Mouse (Mus musculus) retina, postnatal 7 days (tissue): Measurements from ENCODE around the gene Tomm7.
A peak's percentile ranks its signal among the peaks of the same experiment; 100 is the strongest.
"Not testable (repeated sequence)": the region's sequence is repeated elsewhere in the genome, so short reads cannot be mapped to it uniquely, and the experiment has no call there.

Experiments
- DNase-seq: peaks from one replicate; pipeline ENCODE4 v3.0.0-alpha.2; 2012; ENCODE audit warnings: low read depth, low spot score

Gene Tomm7

GRCm38 (mm10) chr5:23852916-23853315 is 9.0 kb upstream of the Tomm7 start:
- DNase-seq, result not testable (repeated sequence)

- not testable (repeated sequence) for DNase-seq
Measured at GRCm38 (mm10) chr5:23851160-23851555, 7.2 kb upstream of the Tomm7 start.

DNA sequence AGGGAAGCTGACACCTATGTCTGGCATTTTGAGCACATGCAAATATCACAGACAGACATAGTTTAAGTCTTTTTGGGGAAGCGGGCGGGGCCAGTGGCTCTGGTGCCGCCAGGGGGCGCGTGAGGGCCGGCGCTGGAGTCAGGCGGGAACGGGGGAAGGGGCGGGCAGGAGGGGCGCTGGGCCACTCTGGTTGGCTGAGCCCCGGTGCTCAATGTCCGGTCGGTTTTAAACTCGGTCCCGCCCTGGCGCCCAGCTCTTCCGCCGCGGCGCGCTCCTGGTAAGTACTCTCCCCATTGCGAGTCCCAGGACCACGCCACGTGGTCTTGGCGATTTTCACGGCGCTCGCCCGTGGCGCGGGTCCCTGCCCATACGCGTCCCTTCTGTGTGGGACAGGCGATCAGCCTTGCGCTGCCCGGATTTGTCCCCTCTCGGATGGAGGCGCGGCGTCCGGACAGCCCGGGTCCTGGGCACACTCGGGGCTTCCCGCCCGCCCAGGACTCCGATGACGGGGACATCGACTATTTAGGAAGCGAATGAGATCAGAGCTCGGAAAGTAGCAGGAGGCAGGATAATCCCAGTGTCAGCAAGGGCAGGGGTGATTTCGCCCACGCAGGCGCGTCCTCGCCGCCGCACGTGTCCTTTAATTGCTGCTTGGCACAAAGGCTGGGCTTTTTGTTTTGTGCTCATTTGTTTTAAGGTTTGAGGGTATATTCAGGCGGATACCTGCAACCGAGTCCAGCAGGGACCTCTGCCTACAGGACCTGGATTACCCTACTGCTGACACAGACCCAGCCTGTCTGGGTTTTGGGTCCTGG is 6.6 kb upstream of the Tomm7 start:
- DNase-seq, result peak; percentile 72

- no peak for DNase-seq
Measured at GRCm38 (mm10) chr5:23845141-23845540, 1.2 kb upstream of the Tomm7 start.

GRCm38 (mm10) chr5:23844531-23844841 is 525 bp upstream of the Tomm7 start:
- no peak for DNase-seq

- DNase-seq, result no peak
Measured at GRCm38 (mm10) chr5:23838158-23838557, 5.8 kb downstream of the Tomm7 start.

- DNase-seq, result not testable (repeated sequence)
Measured at GRCm38 (mm10) chr5:23835691-23836090, 8.3 kb downstream of the Tomm7 start.

DNA sequence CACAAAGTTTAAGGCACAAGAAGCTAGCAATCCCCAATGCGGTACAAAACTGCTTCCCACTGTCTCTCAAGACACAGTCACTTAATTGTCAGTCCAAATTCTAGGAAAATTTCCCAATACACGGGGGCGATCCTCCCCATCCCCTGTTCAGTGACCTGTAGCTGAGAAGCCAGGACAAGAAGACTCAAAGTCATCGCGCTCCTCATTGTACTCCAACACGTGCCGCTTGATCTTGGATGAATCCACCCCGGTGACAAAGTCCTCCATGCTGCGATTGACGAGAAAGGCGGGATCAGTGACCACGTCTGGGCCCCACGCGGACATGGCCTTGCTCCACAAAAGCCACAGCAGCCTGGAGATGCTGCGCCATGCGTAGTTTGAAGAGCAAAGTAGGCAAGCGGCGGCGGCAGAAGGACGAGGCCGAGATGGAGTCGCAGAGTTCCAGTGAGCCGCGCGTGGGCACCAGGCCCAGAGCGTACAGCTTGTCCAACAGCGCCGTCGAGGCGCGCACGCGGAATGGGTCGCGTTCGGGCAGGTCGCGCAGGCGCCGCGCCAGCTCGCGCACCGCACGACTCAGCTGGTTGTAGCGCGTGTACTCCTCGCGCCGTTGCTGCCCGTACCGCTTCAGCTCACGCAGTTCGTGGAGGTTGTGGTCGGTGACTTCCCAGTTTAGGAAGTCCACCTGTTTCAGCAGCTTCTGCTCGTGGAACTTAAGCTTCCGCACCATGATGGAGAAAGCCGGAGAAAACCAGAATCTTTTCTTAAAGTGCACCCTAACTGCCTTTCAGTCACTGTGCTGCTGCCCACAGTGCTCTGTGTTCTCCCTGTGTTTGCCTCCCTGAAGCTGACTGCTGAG is 12.8 kb downstream of the Tomm7 start:
- no peak for DNase-seq

DNA sequence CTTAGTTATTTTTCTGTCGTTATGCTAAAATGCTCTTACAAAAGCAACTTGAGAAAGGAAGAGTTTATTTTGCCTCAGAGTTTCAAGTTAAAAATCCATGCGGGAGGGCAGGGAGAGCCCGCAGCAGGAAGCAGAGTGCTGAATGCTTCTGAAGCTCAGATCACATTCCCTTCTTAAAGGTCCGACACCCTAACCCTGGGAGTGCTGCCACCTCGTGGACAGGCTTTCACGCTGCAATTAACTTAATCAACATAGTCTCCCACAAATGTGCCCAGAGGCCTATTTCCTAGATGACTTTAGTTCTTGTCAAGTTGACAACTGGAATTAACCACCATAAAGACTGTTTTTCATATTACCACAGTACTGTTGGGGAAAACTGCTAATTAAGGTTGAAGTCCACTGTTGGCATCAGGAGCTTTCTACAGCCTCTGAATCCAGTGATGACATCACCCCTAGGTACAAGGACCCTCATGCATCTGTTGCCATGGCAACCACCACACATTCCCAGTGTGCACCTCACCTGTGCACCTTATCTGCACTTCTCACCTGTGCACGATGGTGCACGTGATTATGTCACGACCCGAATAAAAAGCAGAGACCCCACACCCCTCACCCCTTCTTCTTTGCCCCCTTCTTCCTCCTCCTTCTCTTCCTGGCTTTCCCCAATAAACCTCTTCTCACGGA is 17.5 kb downstream of the Tomm7 start:
- peak; percentile 50 for DNase-seq

DNA sequence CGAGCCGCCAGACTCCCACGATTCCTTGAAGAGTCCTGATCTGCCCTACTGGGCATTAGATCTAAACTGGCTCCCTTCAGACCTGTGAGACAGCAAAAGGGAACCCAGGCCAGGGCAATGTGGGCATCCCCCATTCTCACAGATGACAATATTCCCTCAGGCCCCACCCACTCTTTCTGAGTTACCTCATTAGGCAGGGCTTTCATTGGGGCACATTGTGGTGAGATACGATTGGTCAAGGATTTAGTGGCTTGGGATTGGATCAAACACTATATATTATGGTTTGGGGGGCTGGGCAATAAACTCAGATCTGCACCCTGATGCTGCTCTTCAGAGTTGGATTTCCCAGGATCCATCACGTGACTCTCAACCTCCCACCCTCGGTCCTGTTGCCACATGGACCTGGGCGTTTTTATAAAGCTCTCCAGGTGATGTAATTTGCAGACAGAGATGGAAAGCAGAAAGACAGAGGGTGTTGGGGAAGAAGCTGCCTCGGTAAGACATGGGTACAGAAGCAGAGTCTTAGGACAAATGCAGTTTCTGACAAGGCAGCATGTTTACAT is 19.7 kb downstream of the Tomm7 start:
- no peak for DNase-seq

DNA sequence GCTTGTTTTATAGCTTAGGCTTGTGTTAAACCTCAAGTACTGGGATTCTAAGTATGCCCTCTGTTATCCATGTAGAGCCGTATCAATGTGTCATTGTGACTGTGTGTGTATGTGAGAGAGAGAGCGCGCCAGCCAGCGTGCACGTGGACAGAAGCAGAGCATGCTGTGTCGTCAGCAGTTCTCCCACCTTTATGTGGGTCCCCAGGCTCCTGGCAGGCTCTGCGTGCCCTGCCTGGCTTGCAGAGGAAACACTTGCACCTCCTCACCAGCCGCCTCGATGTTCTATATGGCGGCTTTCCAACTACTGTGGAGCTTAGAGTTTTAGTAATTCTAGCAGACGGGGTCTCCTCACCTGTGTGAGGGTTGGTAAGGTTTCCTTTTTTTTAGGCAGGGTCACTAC is 21.7 kb downstream of the Tomm7 start:
- DNase-seq, result no peak

DNA sequence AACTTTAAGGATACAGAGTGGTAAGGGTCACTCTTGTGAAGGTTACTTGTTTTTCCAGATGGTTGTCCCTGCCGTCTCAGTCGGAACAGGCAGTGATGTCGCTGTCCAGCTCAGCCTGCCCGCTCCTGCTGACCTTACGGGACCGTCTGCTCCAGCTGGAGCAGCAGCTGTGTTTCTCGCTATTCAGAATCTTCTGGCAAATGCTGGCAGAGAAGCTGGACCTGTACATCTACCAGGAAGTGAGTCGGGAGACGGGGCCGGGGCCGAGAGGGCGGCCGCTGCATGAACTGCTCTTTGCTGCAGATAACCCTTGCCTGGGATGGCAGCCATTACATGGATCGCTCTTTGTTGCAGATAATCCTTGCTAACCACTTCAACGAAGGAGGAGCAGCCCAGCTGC is 27.3 kb downstream of the Tomm7 start:
- no peak for DNase-seq

- DNase-seq, result no peak
Measured at GRCm38 (mm10) chr5:23814841-23815240, 29.1 kb downstream of the Tomm7 start.

DNA sequence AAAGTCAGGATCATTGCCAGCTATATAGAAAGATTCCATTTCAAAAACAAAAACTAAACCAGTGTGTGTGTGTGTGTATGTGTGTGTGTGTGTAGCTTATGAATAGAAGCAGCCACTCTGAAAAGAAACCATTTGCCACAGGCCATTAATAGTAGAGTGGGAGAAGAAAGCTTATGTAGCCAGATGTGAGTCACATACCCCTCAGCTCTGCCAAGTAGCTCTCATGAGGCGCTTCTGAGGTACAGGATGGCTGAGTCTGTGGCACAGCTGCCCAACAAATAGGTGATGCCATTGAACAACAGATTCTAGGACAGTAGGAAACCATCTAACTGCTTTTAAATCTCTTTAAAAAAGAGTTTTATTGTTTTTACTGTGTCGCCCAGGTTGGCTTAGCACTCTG is 51.2 kb downstream of the Tomm7 start:
- DNase-seq, result no peak

GRCm38 (mm10) chr5:23789078-23789612 is 54.8 kb downstream of the Tomm7 start:
- no peak for DNase-seq
